Mouse (Mus musculus) bone marrow, adult 2 months (tissue): ENCODE results near the gene Mical2.

Experiments used
- CTCF ChIP-seq: fragments of 200-500 bp; IDR thresholded peaks from 2 replicates; pipeline ENCODE4 v1.5.1; 2011; ENCODE audit warnings: low read length, control low read depth; ENCODE audit not compliant: control insufficient read depth, insufficient read depth
- POLR2A ChIP-seq: fragments of 200-500 bp; IDR thresholded peaks from 2 replicates; pipeline ENCODE4 v1.6.1; 2011; ENCODE audit warnings: low read depth, mild to moderate bottlenecking, control low read depth, low read length, borderline replicate concordance; ENCODE audit not compliant: control insufficient read depth

DNA sequence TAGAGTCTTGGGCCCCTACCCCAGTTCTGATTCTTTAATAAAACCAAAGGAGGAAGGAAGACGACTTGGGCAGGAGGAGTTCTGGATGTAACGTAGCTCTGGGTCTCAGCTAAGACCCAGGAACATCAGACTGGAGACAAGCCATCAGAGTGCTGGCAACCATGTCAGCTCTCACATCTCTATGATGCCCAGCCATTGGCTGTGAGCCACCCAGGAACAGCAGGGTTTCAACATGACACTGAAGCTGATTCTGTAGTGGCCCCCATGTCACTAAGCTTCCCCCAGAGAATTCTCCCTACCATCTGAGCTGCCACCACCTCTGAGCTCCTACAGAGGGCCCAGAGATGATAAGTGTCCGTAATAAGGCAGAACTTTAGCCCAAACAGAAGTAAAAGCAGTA lies 184.3 kb downstream of the Mical2 start:
- TF ChIP-seq CTCF (no peak), POLR2A (no peak)
